Mouse (Mus musculus) adrenal gland, postnatal 10 days (tissue): Measurements from ENCODE around the gene Cabp2. TPM values are rescaled to one million over a fixed set of nuclear protein-coding genes. Genes with fewer than 3 reads are reported as not detected.
A peak's percentile ranks its signal among the peaks of the same experiment; 100 is the strongest.
"Not testable (repeated sequence)": the region's sequence is repeated elsewhere in the genome, so short reads cannot be mapped to it uniquely, and the experiment has no call there.

Experiments
- DNase-seq: peaks from one replicate; pipeline ENCODE4 v3.0.0; 2021; ENCODE audit warnings: mixed read lengths
- long read RNA-seq, 2 experiments: library from polyadenylated mRNA; stranded (forward); transcript quantifications; one replicate each; pipeline ENCODE4 v2.0.0; 2021
- total RNA-seq, 2 experiments: library from RNA; stranded (reverse); gene quantifications; 2 replicates each; pipeline ENCODE4 v1.2.3; 2021

Cabp2 gene
- total RNA-seq = under 1 TPM in 1 of 2 experiments, not detected in 1; 0.63 TPM
- long read RNA-seq, experiment 1 = 0 reads
- long read RNA-seq, experiment 2 = 0 reads

DNA sequence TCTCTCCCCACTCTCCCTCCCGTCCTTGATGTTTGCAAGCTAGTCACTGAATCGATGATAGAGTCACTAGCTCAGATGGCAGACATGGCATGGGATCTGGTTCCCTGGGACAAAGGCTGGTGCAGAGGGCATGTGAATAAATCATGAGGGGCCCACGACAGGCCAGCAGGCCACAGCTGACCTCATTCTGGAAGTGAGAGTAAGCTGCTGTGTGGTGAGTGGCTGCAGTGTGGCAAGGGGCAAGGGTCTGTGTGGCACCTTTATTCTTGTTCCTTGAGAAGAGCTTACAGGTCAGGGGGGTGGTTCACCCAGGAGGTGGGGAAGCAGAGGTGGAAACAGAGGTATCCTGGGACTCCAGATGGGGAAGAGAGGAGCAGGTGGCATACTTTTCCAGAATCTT lies at the start of gene Cabp2:
Cabp2 (plus strand) TSS at position 185 of the 400 bp plus-strand sequence.
- DNase-seq = no peak

DNA sequence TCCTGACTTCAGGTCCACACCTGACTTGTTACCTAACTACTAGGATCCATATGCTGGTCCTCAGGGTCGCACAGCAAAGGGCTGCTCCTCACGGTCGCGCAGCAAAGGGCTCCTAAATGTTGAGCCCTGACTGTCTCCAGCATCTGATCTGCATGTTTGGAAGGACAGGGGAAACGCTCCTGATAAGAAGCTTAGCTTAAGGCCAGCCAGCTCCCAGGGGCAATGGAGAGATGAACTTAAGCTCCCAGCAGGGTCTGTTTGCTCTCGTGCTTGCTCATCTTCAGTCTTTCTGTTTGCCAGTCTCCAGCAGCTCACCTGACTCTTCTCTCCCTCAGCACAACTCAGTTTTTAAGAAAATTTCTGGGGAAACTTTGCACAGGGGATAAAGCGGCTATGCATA lies 48.7 kb upstream of the Cabp2 start:
- DNase-seq = no peak

DNA sequence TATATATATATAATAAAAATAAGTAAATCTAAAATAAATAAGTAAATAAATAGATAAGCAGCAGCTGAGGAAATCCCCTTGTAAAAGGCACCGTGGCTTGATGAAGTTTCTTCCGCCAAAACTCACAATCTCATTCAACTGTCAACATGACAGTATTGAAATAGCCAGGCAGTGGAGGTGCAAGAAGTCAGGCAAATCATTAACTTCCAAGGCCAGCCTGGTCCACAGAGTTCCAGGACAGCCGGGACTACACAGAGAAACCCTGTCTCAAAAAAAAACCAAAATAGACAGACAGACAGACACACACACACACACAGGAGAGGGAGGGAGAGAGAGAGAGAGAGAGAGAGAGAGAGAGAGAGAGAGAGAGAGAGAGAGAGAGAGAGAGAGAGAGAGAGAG lies 48.1 kb upstream of the Cabp2 start:
- no peak for DNase-seq

DNA sequence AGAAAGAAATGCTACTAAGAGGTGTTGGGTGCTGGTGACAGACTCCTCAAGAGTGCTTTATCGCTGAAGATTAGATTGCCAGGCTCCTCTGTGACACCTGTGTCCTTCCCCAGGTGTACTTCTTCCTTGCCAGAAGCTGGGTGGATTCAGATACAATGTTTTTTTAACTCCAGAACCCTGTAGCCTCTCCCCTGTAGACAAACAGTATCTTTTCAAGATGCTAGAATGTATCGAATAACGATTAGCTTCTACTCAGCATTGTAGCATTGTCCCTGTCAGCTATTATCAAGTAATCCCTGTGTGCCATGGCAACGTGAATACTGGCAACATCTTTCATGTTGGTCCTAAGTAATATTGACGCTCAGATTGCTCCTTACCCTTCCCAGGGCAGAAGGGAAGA lies 47.6 kb upstream of the Cabp2 start:
- DNase-seq = no peak

DNA sequence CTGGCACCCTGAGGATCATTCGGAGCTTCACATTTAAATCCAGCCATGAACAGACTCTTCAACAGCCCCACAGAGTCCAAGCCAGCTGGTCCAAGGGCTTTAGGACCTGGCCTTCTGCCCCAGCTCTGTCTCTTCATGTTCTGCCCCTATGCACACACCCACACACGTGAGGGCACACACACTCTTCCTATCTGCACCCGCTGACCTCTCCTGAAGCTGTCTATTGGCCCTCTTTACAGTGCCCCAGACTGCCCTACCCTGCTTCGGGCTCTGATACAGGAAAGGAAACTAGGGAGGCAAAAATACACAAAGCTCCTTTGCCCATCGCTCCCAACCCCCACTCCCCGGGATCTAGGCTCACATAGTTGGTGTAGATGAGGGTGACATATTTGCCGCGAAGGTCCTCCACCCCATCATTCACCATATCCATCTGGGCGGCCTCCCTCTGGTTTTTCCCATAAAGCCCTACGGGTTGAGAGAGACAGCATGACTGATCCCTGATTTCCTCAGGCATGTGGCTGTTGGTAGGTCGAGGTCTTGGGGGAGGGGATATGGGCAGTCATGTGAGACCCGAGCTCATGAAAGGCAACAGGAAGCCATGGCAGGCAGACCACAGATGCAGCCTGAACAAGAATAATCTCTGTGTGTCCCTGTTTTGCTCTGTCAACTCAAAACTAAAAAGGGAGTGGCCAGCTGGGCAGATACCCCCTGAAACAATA lies 44.9 kb upstream of the Cabp2 start:
- no peak for DNase-seq

DNA sequence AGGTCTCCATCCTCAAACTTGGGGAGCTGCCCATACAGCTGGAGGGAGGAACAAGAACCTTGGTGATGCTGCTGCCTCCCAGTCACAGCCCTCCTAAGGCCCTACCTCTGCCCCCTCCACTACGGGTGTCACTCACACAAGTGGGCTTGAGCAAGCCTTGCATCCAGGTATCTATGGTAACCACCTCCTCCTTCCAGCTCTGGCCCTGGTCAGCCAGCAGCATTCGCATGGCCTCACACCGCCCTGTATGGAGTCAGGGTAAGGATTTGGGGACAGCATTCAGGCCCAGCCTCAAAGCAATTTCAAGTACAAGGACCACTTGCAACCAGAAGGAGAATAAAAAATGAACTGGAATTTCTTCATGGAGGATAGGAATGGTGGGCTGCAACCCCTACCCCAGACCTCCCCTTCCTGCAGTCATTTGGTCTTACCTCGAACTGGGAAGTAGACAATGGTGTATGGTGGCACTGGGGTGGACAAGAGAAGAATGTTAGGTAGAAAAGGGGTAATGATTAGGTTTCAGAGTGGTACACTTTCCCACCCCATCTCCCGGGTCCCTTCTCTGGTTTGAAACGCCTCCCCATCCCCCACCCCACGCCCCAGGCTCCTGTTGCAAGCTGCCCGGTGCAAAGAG lies 44.1 kb upstream of the Cabp2 start:
- DNase-seq = not testable (repeated sequence)

DNA sequence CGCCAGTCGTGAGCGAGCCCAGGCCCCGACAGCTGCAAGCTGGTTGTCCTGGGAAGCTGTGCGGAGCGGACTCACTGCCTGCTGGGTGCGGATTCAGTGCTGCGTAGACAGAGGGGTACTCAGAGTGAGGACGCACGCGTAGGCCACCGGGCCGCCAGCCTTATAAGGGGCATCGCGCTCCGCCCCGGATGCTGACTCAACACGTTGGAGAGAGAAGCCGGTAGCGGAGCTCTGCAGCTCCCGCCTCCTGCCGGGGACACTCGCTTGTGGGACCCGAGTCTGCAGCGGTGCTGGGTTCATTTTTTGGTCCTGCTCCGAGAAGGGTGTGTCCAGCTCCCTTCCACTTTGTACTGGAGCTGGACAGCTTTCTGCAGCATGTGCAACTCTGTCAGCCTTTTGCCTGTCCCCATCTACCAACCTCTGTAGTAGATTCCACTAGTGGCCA lies 43.6 kb upstream of the Cabp2 start, which contains the start of gene Gstp1:
Gstp1 (minus strand) TSS at position 198 of the 445 bp plus-strand sequence.
- peak; percentile 93 for DNase-seq

DNA sequence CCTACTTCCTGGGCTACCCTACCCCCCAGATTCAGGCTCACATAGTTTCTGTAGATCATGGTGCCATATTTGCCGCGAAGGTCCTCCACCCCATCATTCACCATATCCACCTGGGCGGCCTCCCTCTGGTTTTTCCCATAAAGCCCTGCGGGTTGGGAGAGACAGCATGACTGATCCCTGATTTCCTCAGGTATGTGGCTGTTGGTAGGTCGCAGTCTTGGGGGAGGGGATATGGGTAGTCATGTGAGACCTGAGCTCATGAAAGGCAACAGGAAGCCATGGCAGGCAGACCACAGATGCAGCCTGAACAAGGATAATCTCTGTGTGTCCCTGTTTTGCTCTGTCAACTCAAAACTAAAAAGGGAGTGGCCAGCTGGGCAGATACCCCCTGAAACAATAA lies 40.4 kb upstream of the Cabp2 start:
- DNase-seq = not testable (repeated sequence)

DNA sequence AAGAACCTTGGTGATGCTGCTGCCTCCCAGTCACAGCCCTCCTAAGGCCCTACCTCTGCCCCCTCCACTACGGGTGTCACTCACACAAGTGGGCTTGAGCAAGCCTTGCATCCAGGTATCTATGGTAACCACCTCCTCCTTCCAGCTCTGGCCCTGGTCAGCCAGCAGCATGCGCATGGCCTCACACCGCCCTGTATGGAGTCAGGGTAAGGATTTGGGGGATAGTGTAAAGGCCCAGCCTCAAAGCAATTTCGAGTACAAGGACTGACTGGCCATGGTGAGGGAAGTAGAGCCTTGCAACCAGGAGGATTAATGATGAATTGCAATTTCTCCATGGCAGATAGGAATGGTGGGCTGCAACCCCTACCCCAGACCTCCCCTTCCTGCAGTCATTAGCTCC lies 39.9 kb upstream of the Cabp2 start:
- DNase-seq = not testable (repeated sequence)

DNA sequence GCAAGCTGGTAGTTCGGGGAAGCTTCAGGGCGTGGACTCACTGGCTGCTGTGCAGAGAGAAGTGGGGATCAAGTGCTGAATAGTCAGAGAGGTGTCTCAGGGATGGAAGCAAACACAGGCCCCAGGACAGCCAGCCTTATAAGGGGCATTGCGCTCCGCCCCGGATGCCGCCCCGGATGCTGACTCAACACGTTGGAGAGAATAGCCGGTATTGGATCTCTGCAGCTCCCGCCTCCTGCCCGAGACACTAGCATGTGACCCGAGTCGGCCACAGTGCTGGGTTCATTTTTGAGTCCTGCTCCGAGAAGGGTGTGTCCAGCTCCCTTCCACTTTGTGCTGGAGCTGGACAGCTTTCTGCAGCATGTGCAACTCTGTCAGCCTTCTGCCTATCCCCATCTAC lies 39.3 kb upstream of the Cabp2 start:
- peak; percentile 24 for DNase-seq

DNA sequence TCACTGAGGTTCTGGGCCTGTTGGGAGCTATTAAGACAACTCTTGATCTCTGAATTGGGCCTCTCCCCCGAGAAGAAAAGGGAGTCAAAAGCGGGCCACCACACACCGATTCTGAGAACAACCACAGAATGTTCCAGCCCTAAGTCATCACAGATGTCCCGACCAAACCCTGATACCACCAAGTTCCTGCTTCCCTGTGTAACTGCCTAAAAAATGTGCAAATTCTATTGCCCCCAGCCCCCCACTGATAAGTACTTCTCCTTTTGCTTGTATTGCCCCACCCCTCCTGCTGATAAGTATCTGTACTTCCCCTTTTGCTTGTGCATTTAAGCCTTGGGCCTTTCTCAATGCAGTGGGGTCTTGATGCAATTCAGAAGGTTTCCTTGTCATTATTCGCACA lies 37.3 kb upstream of the Cabp2 start:
- DNase-seq = not testable (repeated sequence)

DNA sequence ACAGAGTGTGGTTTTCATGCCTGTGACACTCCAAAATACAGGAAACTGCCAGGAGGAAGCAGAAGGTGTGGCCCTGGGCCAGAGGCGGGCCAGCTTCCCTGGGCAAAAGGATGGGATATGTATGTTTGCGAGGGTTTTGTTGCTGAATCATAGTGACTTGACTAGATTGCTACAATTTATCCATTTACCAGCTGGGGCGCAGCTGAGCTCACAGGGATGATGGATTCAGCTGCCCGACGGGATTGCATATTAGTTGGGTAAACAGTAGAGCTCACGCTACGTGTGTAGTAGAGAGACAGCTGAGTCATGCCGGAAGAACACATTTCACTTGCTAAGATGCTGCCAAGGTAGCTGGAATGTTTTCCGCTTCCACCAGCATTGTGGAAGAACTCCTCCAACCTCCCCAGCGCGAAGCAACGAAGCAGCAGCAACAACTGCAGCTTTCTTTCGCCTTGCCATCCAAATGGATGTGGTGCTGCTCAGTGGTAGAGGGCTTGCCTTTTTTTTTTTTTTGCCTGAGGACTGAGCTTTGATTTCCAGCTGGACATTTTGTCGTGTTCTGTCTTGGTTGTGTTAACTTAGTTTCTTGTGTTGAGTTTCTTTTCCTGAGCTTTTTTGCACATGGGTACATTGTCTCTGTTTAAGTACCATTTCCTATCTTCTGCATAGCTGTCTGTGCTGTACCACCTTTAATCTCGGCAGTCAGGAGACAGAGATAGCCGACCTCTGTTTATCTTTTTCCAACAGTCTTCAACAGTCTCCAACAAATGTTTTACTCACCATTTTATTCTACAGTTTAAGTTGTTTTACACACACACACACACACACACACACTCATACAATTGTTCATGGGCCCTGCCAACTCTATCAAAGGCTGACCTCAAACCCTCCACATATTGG lies 35.2 kb upstream of the Cabp2 start, which contains the start of gene Gstp2:
Gstp2 (minus strand) TSS at position 58 of the 900 bp plus-strand sequence.
- DNase-seq = peak; percentile 79

DNA sequence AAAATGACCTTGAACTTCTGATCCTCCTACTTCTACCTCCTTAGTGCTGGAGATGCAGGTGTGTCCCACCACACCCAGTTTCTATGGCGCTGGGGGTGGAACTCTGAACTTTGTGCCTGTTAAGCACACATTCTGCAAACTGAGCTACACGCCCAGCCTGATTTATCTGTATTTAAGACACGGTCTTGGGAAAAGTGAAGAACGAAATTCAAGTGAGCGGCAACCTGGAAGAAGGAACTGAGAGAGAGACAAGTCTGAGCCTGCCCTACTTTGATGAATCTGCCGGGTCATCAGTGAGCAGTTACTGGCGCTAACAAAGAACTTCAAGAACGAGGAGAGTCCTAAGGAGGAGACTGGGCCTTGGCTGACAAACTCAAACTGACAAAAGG lies 34.5 kb upstream of the Cabp2 start:
- no peak for DNase-seq

DNA sequence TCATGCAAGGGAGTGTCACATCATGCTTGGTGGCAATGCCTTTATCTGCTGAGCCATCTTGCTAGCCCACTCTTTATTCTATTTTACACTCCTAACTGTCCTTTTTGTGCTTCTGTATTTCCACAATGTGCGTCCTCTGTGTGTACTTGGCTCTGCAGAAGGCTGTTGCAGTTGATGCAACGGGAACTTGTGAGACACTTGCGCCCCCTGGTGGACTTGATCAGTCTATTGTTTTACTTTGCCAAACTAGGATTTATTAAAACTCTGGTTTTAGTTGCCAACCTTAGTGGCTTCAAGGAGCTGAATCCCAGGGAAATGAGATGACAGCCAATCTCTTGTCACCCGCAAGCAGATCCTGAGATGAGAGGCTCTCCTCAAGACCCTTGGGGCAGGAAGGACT lies 33.5 kb upstream of the Cabp2 start:
- DNase-seq = peak; percentile 91

DNA sequence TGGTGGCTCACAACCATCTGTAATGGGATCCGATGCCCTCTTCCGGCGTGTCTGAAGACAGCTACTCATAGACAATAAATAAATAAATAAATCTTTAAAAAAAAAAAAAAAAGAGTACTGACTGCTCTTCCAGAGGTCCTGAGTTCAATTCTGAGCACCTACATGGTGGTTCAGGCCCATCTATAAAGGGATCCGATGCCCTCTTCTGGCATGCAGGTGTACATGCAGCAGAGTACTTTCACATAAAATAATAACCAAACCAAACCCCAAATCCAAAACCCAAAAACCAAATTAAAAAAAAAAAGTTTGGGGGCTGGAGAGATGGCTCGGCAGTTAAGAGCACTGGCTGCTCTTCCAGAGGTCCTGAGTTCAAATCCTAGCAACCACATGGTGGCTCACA lies 32.3 kb upstream of the Cabp2 start:
- DNase-seq = not testable (repeated sequence)

DNA sequence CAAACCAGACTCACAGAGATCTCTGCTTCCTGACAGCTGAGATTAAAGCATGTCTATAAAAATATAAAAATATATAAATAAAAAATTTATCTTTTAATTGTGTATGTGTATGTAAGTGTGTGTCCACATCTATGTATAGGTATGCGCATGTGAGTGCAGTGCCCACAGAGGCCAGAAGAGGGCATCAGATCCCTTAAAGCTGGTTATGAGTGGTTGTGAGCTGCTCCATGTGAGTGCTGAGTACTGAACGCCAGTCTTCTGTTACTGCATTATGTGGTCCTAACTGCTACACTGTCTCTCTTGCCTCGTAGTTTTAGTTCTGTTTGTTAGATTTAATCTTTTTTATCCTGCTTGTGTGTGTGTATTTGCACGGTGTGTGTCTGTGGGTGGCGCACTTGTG lies 30.4 kb upstream of the Cabp2 start:
- DNase-seq = no peak

DNA sequence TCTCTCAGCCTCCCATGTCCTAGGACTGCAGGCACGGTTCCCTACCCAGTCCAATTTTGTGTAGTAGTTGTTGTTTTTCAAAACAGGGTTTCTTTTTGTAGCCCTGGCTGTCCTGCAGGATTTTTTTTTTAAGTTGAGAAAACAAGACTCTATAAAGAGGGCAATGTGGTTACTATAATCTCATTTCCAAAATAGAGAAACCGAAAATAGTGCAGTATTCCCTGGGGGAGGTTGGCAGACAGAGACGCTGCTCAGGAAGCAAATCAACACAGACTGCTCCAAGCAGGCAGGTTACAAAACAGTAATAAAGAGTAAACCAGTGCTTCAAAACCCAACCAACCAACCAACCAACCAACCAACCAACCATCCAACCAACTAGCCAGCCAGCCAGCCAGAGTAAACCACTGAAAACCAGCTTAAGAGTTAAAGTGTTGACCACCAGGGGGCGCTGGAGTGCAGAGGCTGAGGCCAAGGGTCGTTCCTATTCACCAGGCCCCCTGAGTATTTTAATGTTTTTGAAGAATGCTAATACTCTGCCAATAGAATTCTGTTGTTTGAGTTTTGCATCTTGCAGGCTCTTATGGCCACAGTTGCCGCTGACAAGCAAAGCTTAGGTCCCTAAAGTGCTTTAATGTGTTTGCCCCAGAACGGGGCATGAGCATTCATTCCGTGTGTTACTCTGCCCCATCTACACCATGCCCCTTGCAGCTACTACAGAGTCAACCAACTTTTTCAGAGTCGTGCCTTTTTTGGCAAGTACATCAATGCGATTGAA lies 29.4 kb upstream of the Cabp2 start:
- DNase-seq = peak; percentile 84

DNA sequence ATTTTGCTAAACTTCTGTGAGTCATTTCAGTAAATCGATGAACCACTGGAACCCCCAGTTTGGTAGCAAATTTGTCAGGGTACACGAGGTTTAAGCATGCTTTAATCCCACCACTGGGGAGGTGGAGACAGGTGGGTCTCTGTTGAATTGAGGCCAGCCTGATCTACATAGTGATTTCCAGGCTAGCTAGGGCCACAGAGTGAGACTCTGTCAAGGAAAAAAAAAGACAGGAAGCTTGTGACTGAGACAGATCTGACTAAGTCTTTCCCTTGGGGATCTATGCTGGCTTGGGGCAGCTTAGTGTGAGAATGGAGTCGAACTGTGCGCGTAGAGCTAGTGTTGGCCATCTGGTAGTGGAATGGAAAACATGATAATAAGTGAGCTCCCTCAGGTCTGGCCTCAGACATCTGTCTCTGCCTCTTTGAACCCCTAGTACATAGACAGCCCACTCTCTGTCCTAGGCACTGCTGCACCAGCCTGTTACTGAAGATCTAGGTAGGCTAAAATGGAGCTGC lies 28.8 kb upstream of the Cabp2 start:
- no peak for DNase-seq

DNA sequence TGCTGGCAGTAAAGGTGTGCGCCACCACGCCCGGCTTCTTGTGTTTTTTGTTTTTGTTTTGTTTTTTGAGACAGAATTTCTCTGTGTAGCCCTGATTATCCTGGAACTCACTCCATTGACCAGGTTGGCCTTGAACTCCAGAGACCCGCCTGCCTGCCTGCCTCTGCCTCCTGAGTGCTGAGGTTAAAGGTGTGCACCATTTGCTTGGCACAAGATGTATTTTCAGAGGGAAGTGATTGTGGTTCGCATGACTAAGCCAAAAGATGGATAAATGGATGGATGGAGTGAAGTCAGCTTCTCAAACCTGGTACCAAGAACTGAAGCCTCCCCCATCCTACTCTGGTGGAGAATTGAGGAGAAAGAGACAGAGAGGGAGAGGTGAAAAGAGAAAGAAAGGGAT lies 26.8 kb upstream of the Cabp2 start:
- no peak for DNase-seq

DNA sequence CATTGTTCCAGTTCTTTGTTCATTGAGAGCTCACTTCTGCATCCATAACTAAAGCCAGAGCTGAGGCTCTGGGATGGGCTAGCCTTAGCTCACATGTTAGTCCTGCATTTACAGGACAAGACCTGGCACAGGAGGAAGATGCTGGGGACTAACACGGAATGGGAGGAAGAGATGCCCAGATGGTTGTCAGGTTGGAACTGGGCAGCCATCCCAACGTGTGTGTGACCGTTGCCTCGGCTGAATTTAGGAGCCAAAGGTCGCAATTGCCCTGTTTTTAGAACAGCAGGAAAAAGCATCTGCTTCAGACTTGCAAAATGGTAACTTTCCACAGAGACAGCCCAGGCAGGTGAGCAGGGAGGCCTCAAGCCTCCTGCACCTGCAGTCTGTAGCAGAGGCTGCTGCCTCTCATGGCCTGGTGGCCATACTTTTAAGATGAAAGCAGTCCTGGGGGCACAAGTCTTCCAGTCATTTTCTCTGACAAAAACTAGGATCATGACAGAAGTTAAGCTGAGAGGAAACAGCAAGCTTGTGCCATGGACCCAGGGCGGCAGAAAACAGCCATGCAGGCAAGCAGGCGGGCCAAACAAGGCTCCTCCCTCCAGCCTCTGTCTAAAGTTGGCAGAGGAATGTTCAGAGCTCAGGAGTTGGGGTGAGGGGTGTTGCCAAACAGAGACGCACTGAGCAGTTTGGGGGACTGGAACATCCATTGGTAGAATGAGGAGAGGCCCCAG lies 26.0 kb upstream of the Cabp2 start:
- DNase-seq = no peak
